Mouse (Mus musculus): ENCODE measurements at regions not wholly inside any gene's neighbourhood (a gene's known extent, or its start where the extent isn't known, plus 50 kb on each side); places are given as distances from the start of the nearest gene placed in this dataset.

- Histone ChIP-seq H3K4me3 (ENCODE audit: insufficient read depth, low read depth, low read length) (no peak overlapping the region), H3K27me3 (replicated peaks; ENCODE audit: control insufficient read depth, insufficient read depth, low read length) (no peaks in the 10 kb centered on the region), H3K27ac (ENCODE audit: insufficient read depth, low read depth, low read length) (peak overlapping the region; percentile 95), H3K4me1 (ENCODE audit: control insufficient read depth, insufficient read depth, low read length) (peaks cover 53% of the 10 kb centered on the region), H3K36me3 (ENCODE audit: control insufficient read depth, insufficient read depth, low read length) (no peaks in the 10 kb centered on the region)
- peak; percentile 72 for DNase-seq
- WGBS, result 62% methylated on average over 12 of the region's 12 CpGs
- no peak for TF ChIP-seq CTCF (conservative IDR thresholded peaks at IDR 0.05; ENCODE audit: insufficient read depth, insufficient read length, low read depth, low read length)
- no peak for TF ChIP-seq POLR2A (IDR thresholded peaks at IDR 0.05; ENCODE audit: low read depth, low read length)
These were observed 113.3 kb downstream of the Tomm20 start for GRCm38 (mm10) chr8:126832163-126832978.

- whole genome bisulfite sequencing, result 63% methylated on average over 16 of the region's 16 CpGs
- DNase-seq, result peak; percentile 45
- TF ChIP-seq CTCF (conservative IDR thresholded peaks at IDR 0.05; ENCODE audit: insufficient read depth, insufficient read length, low read depth, low read length) (no peak), POLR2A (IDR thresholded peaks at IDR 0.05; ENCODE audit: low read depth, low read length) (no peak)
These were observed 114.1 kb downstream of the Tomm20 start for GRCm38 (mm10) chr8:126831312-126832162.

GRCm38 (mm10) chr8:126830242-126830530 lies 115.5 kb downstream of the Tomm20 start:
- Histone ChIP-seq H3K4me3 (ENCODE audit: insufficient read depth, low read depth, low read length) (no peak overlapping the region), H3K27me3 (replicated peaks; ENCODE audit: control insufficient read depth, insufficient read depth, low read length) (no peaks in the 10 kb centered on the region), H3K4me1 (ENCODE audit: control insufficient read depth, insufficient read depth, low read length) (peaks cover 71% of the 10 kb centered on the region), H3K36me3 (ENCODE audit: control insufficient read depth, insufficient read depth, low read length) (no peaks in the 10 kb centered on the region), H3K27ac (ENCODE audit: insufficient read depth, low read depth, low read length) (peak overlapping the region; percentile 92)
- TF ChIP-seq POLR2A (IDR thresholded peaks at IDR 0.05; ENCODE audit: low read depth, low read length), result no peak
- no peak for TF ChIP-seq CTCF (conservative IDR thresholded peaks at IDR 0.05; ENCODE audit: insufficient read depth, insufficient read length, low read depth, low read length)
- WGBS, result 61% methylated on average over 5 of the region's 5 CpGs
- DNase-seq, result no peak

More at GRCm38 (mm10) chr8:126831312-126832162, 114.1 kb downstream of the Tomm20 start:
- Histone ChIP-seq H3K27ac (ENCODE audit: insufficient read depth, low read depth, low read length) (peak overlapping the region; percentile 95), H3K4me1 (ENCODE audit: control insufficient read depth, insufficient read depth, low read length) (peaks cover 59% of the 10 kb centered on the region), H3K27me3 (replicated peaks; ENCODE audit: control insufficient read depth, insufficient read depth, low read length) (no peaks in the 10 kb centered on the region), H3K4me3 (ENCODE audit: insufficient read depth, low read depth, low read length) (no peak overlapping the region), H3K36me3 (ENCODE audit: control insufficient read depth, insufficient read depth, low read length) (no peaks in the 10 kb centered on the region)

- WGBS, result 24% methylated on average over 17 of the region's 17 CpGs
- TF ChIP-seq POLR2A (IDR thresholded peaks at IDR 0.05; ENCODE audit: low read depth, low read length) (no peak), CTCF (conservative IDR thresholded peaks at IDR 0.05; ENCODE audit: insufficient read depth, insufficient read length, low read depth, low read length) (no peak)
These were observed 116.0 kb downstream of the Tomm20 start for GRCm38 (mm10) chr8:126829376-126830241.

GRCm38 (mm10) chr8:126827681-126828383 lies 117.8 kb downstream of the Tomm20 start:
- DNase-seq, result peak; percentile 91
- Histone ChIP-seq H3K27ac (ENCODE audit: insufficient read depth, low read depth, low read length) (peak overlapping the region; percentile 95), H3K4me3 (ENCODE audit: insufficient read depth, low read depth, low read length) (no peak overlapping the region), H3K27me3 (replicated peaks; ENCODE audit: control insufficient read depth, insufficient read depth, low read length) (no peaks in the 10 kb centered on the region), H3K4me1 (ENCODE audit: control insufficient read depth, insufficient read depth, low read length) (peaks cover 64% of the 10 kb centered on the region), H3K36me3 (ENCODE audit: control insufficient read depth, insufficient read depth, low read length) (no peaks in the 10 kb centered on the region)
- WGBS, result 4% methylated on average over 6 of the region's 6 CpGs
- TF ChIP-seq POLR2A (IDR thresholded peaks at IDR 0.05; ENCODE audit: low read depth, low read length) (no peak), CTCF (conservative IDR thresholded peaks at IDR 0.05; ENCODE audit: insufficient read depth, insufficient read length, low read depth, low read length) (no peak)

More at GRCm38 (mm10) chr8:126829376-126830241, 116.0 kb downstream of the Tomm20 start:
- no peak overlapping the region for H3K4me3 ChIP-seq (ENCODE audit: insufficient read depth, low read depth, low read length)
- no peaks in the 10 kb centered on the region for H3K36me3 ChIP-seq (ENCODE audit: control insufficient read depth, insufficient read depth, low read length)
- peak; percentile 97 for DNase-seq
- peak overlapping the region; percentile 92 for H3K27ac ChIP-seq (ENCODE audit: insufficient read depth, low read depth, low read length)
- H3K27me3 ChIP-seq (replicated peaks; ENCODE audit: control insufficient read depth, insufficient read depth, low read length), result no peaks in the 10 kb centered on the region
- peaks cover 73% of the 10 kb centered on the region for H3K4me1 ChIP-seq (ENCODE audit: control insufficient read depth, insufficient read depth, low read length)

Measured in kidney, adult 2 months (tissue).